Mouse (Mus musculus) stomach, postnatal 0 days (tissue): ENCODE data around the gene Lipc.

Experiments used
- CTCF ChIP-seq: IDR thresholded peaks from 2 replicates; pipeline ENCODE4 v1.5.1; 2016; ENCODE audit warnings: antibody characterized with exemption, low read depth, mild to moderate bottlenecking, moderate library complexity
- EP300 ChIP-seq: optimal IDR thresholded peaks from 2 replicates; pipeline ENCODE3; 2016; ENCODE audit warnings: antibody characterized with exemption

- TF ChIP-seq CTCF, result no peak
- TF ChIP-seq EP300, result no peak
Observed at GRCm38 (mm10) chr9:70829784-70830488, 122.1 kb downstream of the Lipc start.
